Mouse (Mus musculus) lung, embryonic 14.5 days (tissue): Measurements from ENCODE around the gene Asgr2. TPM values are rescaled to one million over a fixed set of nuclear protein-coding genes. Genes with fewer than 3 reads are reported as not detected.

ENCODE experiments used
- ATAC-seq: fragments of 200-750 bp; cut with Nextera tagmentation; 2 replicates; pipeline ENCODE4 v1.8.0; 2017; ENCODE audit warnings: mild to moderate bottlenecking, moderate TSS enrichment, moderate library complexity; ENCODE audit not compliant: insufficient read depth
- DNase-seq: peaks from one replicate; pipeline ENCODE4 v3.0.0-alpha.2; 2015
- H3K27ac ChIP-seq: fragments of 300-500 bp; sonication (generic); 2 replicates; pipeline ENCODE4 v1.5.1; 2014; ENCODE audit warnings: low read depth, mild to moderate bottlenecking, moderate library complexity
- H3K27me3 ChIP-seq: fragments of 300-500 bp; sonication (generic); 2 replicates; pipeline ENCODE4 v1.6.1; 2014; ENCODE audit warnings: low read length, control low read depth; ENCODE audit not compliant: insufficient read depth
- H3K36me3 ChIP-seq: fragments of 300-500 bp; sonication (generic); 2 replicates; pipeline ENCODE4 v1.6.1; 2014; ENCODE audit warnings: control low read depth; ENCODE audit not compliant: insufficient read depth
- H3K4me1 ChIP-seq: fragments of 300-500 bp; sonication (generic); 2 replicates; pipeline ENCODE4 v1.6.1; 2014; ENCODE audit warnings: antibody characterized with exemption, control low read depth; ENCODE audit not compliant: insufficient read depth
- H3K4me2 ChIP-seq: fragments of 300-500 bp; sonication (generic); 2 replicates; pipeline ENCODE4 v1.6.1; 2014; ENCODE audit warnings: mild to moderate bottlenecking
- H3K4me3 ChIP-seq: fragments of 300-500 bp; sonication (generic); 2 replicates; pipeline ENCODE4 v1.5.1; 2014; ENCODE audit warnings: low read depth, low read length
- H3K9ac ChIP-seq: fragments of 300-500 bp; sonication (generic); 2 replicates; pipeline ENCODE4 v1.6.1; 2014
- H3K9me3 ChIP-seq: fragments of 300-500 bp; sonication (generic); 2 replicates; pipeline ENCODE4 v1.6.1; 2016; ENCODE audit warnings: low read depth, low read length, control low read depth
- CTCF ChIP-seq: IDR thresholded peaks from 2 replicates; pipeline ENCODE4 v1.5.1; 2016; ENCODE audit warnings: antibody characterized with exemption, low read depth
- WGBS: fragments of 180-500 bp; shearing (Covaris S2); extraction: QIAGEN DNeasy Blood & Tissue Kit; methylation state at CpG from one replicate; pipeline ENCODE4 v1.1.7; 2014; 5-methylcytosine and 5-hydroxymethylcytosine counted together
- polyA plus RNA-seq: library from polyadenylated mRNA; unstranded; fragments of >200 nt; fragmentation: Nextera tagmentation; extraction: Ambion mirVana; gene quantifications from 2 replicates; pipeline ENCODE4 v1.2.1, GENCODE M21; 2014

The Asgr2 gene
- polyA plus RNA-seq, result 0.47 and 0.78 TPM in 2 replicates

DNA sequence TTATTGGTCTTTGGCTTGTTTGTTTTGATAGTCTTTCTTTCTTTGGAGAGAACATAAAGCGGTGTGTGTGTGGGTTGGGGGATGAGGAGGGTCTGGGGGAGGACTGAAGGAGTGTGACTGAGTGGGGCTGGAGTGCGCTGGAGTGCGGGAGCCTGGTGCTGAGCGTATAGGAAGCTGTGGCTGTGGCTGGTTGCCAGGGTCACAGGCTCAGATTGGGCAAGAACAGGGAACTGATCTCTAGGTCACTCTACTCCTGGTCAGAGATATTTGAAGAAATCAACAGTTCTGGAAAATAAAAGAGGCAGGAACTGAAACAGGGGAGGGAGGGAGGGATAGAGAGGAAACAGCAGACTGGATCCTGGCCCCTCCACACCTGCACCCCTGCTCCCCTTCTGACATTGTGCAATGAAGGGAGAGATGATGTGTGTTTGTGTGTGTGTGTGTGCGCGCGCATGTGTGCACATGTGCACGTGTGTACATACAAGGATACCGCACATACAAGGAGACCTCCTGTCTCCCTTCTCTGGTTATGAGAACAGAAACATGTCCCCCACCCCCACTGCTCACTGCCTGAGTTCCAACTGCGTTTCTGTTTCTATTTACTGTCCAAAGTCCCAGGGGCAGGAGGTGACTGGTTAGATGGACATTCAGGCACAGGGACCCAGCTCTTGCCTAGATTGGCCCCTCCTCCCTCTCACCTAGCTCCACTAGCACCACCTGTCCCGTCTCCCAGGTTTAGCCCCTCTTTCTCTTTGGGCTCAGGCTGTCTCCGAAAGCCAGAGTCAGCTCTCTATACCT is at the start of gene Asgr2:
Gene Asgr2, plus strand, starts transcription at position 659 of the 798 bp plus-strand sequence.
- Histone ChIP-seq H3K27me3 (no peaks in the 10 kb centered on the region), H3K9ac (no peak within 1 kb of the TSS), H3K4me3 (no peak within 1 kb of the TSS), H3K27ac (no peak within 1 kb of the TSS), H3K4me2 (no peak within 1 kb of the TSS), H3K4me1 (no peaks in the 10 kb centered on the region), H3K36me3 (no peaks in the 10 kb centered on the region), H3K9me3 (no peaks in the 10 kb centered on the region)
- DNase-seq (peak; percentile 28), ATAC-seq (no peak)
- WGBS, result 58% methylated on average over 12 of the region's 12 CpGs
- TF ChIP-seq CTCF, result no peak

- no peak for TF ChIP-seq CTCF
- H3K27me3 ChIP-seq, result no peaks in the 10 kb centered on the region
- no peak for ATAC-seq
- H3K36me3 ChIP-seq, result peaks cover 48% of the 10 kb centered on the region
- H3K4me3 ChIP-seq, result no peak overlapping the region
- 86% methylated on average over 7 of the region's 7 CpGs for WGBS
- DNase-seq, result no peak
- H3K27ac ChIP-seq, result no peak overlapping the region
- no peaks in the 10 kb centered on the region for H3K4me1 ChIP-seq
- H3K9ac ChIP-seq, result no peak overlapping the region
- no peaks in the 10 kb centered on the region for H3K9me3 ChIP-seq
- no peak overlapping the region for H3K4me2 ChIP-seq
Observed at GRCm38 (mm10) chr11:70043665-70044064, 48.8 kb upstream of the Asgr2 start.

DNA sequence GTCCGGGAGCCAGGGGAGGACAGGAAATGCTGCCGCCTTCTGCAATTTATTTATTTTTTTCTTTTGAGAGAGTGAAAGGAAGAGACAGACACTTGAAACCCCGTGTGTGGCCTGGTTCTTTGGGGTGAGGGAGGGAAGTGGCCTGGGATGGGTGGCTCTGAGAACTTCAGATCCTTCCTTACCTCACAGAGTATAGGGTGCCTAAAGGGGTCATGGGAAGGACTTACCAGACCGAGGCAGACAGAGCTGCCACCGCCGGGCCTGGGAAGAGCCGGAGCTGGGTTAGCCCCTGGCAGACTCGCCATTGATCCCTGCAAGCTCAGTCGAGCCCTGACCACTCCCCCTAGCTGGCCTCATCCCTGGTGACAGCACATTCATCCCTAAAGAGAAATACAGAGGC is 47.0 kb upstream of the Asgr2 start:
- no peak overlapping the region for H3K27ac ChIP-seq
- H3K27me3 ChIP-seq, result no peaks in the 10 kb centered on the region
- H3K4me3 ChIP-seq, result no peak overlapping the region
- DNase-seq (peak; percentile 29), ATAC-seq (peak; percentile 36; the same call in 1 of the 2 replicates)
- no peaks in the 10 kb centered on the region for H3K9me3 ChIP-seq
- WGBS, result 16% methylated on average over 9 of the region's 9 CpGs
- peaks cover 36% of the 10 kb centered on the region for H3K36me3 ChIP-seq
- H3K4me2 ChIP-seq, result no peak overlapping the region
- H3K4me1 ChIP-seq, result no peaks in the 10 kb centered on the region
- no peak overlapping the region for H3K9ac ChIP-seq
- no peak for TF ChIP-seq CTCF

DNA sequence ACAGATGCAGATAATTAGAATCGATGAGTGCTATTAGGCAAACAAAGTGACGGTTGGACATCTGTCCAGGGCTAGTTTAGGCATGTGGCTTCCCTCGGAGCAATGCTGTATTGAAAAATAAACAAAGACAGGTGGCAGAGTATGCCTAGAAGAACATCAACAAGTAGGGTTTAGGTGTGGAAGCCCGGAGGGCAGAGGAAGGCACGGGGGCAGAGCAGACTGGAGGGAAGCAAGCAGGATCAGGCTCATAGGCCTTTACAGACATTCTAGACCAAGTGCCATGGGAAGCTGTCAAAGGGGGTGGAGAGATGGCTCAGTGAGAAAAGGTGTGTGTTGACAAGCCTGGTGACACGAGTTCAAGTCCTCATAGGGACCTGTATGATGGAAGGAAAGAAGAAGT is 43.1 kb upstream of the Asgr2 start:
- no peak overlapping the region for H3K4me3 ChIP-seq
- no peak overlapping the region for H3K4me2 ChIP-seq
- H3K9ac ChIP-seq, result no peak overlapping the region
- H3K27me3 ChIP-seq, result no peaks in the 10 kb centered on the region
- no peak for TF ChIP-seq CTCF
- no peaks in the 10 kb centered on the region for H3K9me3 ChIP-seq
- no peaks in the 10 kb centered on the region for H3K4me1 ChIP-seq
- H3K27ac ChIP-seq, result no peak overlapping the region
- WGBS, result 41% methylated on average over 6 of the region's 6 CpGs
- no peak for ATAC-seq
- H3K36me3 ChIP-seq, result peaks cover 2% of the 10 kb centered on the region; the same call in 1 of the 2 replicates
- no peak for DNase-seq

GRCm38 (mm10) chr11:70049816-70050215 is 42.6 kb upstream of the Asgr2 start:
- Histone ChIP-seq H3K4me2 (no peak overlapping the region), H3K9ac (no peak overlapping the region), H3K36me3 (no peaks in the 10 kb centered on the region), H3K27ac (no peak overlapping the region), H3K4me1 (no peaks in the 10 kb centered on the region), H3K4me3 (no peak overlapping the region), H3K9me3 (no peaks in the 10 kb centered on the region), H3K27me3 (no peaks in the 10 kb centered on the region)
- no peak for DNase-seq
- ATAC-seq, result no peak
- 58% methylated on average over 10 of the region's 10 CpGs for WGBS
- TF ChIP-seq CTCF, result peak; percentile 25; the same call in 1 of the 2 replicates

DNA sequence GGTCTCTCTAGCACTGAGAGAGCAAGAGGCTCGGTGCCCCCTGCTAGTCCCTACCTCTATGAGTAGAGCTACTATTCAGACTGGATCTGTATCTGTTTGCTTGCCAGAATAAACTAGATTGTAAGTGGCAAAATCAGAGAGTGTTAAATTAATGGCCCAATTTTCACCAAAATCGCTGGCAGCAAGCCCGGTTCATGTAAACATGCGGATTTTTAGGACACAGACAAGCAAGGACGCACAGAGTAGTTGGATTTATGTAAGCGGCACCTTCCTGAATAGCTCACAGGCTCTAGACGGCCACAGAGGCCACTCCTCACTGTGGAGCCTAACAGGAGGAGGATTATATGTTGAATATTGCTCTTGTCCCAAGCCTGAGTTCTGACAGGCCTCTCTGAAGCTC is 39.3 kb upstream of the Asgr2 start:
- Histone ChIP-seq H3K4me1 (no peaks in the 10 kb centered on the region), H3K27me3 (no peaks in the 10 kb centered on the region), H3K4me2 (no peak overlapping the region), H3K9ac (no peak overlapping the region), H3K4me3 (no peak overlapping the region), H3K36me3 (no peaks in the 10 kb centered on the region), H3K9me3 (no peaks in the 10 kb centered on the region), H3K27ac (no peak overlapping the region)
- 52% methylated on average over 7 of the region's 7 CpGs for WGBS
- TF ChIP-seq CTCF, result no peak
- ATAC-seq (no peak), DNase-seq (no peak)

DNA sequence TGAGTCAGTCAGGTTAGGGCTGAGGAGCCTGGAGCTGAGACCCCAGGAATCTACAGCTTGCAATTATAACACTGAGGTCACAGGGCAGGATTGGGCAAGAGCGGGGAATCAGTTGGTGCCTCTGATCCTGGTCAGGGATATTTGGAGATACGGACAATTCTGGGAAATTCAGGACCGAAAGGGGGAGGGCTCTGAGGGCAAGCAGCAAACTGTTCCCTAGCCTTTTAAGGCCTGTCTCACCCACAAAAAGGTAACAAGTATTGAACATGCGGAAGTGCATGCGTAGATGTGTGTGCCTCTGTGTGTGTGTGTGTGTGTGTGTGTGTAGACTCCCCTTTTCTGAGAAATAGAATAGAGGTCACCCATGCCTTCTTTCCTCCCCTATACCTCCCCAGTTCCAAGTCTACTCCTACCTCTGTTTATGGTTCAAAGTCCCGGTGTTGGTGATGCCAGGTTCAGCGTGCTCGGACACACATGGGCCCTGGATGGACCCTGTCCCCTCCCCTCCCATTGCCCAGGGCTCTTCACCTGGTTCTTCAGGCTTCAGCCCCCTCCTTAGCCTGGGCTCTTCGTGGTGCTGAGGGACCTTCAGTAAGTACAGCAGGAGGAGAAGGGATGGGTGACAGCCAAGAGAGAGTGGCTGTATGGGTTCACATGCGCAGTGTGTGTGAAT is 38.4 kb upstream of the Asgr2 start, which contains the start of gene Asgr1:
Gene Asgr1, plus strand, starts transcription at position 188 of the 673 bp plus-strand sequence.
- Histone ChIP-seq H3K27ac (no peak within 1 kb of the TSS), H3K4me2 (no peak within 1 kb of the TSS), H3K4me1 (no peaks in the 10 kb centered on the region), H3K9me3 (no peaks in the 10 kb centered on the region), H3K9ac (no peak within 1 kb of the TSS), H3K4me3 (no peak within 1 kb of the TSS), H3K27me3 (no peaks in the 10 kb centered on the region), H3K36me3 (no peaks in the 10 kb centered on the region)
- DNase-seq (no peak), ATAC-seq (no peak)
- 83% methylated on average over 10 of the region's 10 CpGs for WGBS
- TF ChIP-seq CTCF, result no peak
